Mouse (Mus musculus) MEL (cell line): ENCODE results near the gene Lbx2. TPM values are rescaled to one million over a fixed set of nuclear protein-coding genes. Genes with fewer than 3 reads are reported as not detected.
A peak's percentile ranks its signal among the peaks of the same experiment; 100 is the strongest.

ENCODE experiments used
- DNase-seq: peaks from one replicate; pipeline ENCODE4 v3.0.0; 2011; ENCODE audit warnings: low read depth, low spot score
- H3K27ac ChIP-seq: 2 replicates; pipeline ENCODE4 v1.5.1; 2012; ENCODE audit warnings: low read depth, mild to moderate bottlenecking, control low read depth, low read length, moderate library complexity; ENCODE audit not compliant: control insufficient read depth
- H3K27me3 ChIP-seq, 2 experiments: fragments of 150-350 bp in 1 of 2; sonication (generic) in 1 of 2; 2 replicates each; pipeline ENCODE4 v1.6.1; 2012; ENCODE audit warnings: low read length in 2 of 2, mild to moderate bottlenecking in 2 of 2, improper control_type of control experiment in 1 of 2, moderate library complexity in 1 of 2; ENCODE audit not compliant: insufficient read depth in 2 of 2, control insufficient read depth in 1 of 2
- H3K36me3 ChIP-seq, 2 experiments: 2 replicates each; pipeline ENCODE4 v1.6.1; 2012 to 2014; ENCODE audit warnings: low read length in 2 of 2, improper control_type of control experiment in 1 of 2, inconsistent platforms in 1 of 2, mild to moderate bottlenecking in 1 of 2; ENCODE audit not compliant: insufficient read depth in 2 of 2, control insufficient read depth in 1 of 2
- H3K4me1 ChIP-seq, 2 experiments: fragments of 150-350 bp in 1 of 2; sonication (generic) in 1 of 2; 2 replicates each; pipeline ENCODE4 v1.6.1; 2012; ENCODE audit warnings: low read length in 2 of 2, improper control_type of control experiment in 1 of 2, mild to moderate bottlenecking in 1 of 2; ENCODE audit not compliant: insufficient read depth in 2 of 2, control insufficient read depth in 1 of 2
- H3K4me3 ChIP-seq, 2 experiments: fragments of 150-350 bp in 1 of 2; sonication (generic) in 1 of 2; 2 replicates each; pipeline ENCODE4 v1.5.1; 2012; ENCODE audit warnings: low read depth in 2 of 2, low read length in 2 of 2, mild to moderate bottlenecking in 2 of 2, moderate library complexity in 2 of 2, control low read depth in 1 of 2, improper control_type of control experiment in 1 of 2; ENCODE audit not compliant: control insufficient read depth in 1 of 2, insufficient read depth in 1 of 2
- H3K79me2 ChIP-seq: 2 replicates; pipeline ENCODE4 v1.6.1; 2012; ENCODE audit warnings: mild to moderate bottlenecking, low read length, moderate library complexity; ENCODE audit not compliant: control insufficient read depth, poor library complexity, insufficient read depth
- H3K9ac ChIP-seq: 2 replicates; pipeline ENCODE4 v1.6.1; 2012; ENCODE audit warnings: low read depth, mild to moderate bottlenecking, control low read depth, low read length, moderate library complexity; ENCODE audit not compliant: control insufficient read depth, poor library complexity, severe bottlenecking
- H3K9me3 ChIP-seq: fragments of 150-350 bp; sonication (generic); replicated peaks from 2 replicates; pipeline ENCODE4 v1.6.1; 2012; ENCODE audit warnings: mild to moderate bottlenecking, low read length, improper control_type of control experiment, moderate library complexity; ENCODE audit not compliant: insufficient read depth
- BHLHE40 ChIP-seq: IDR thresholded peaks from 2 replicates; pipeline ENCODE4 v1.6.1; 2012; ENCODE audit warnings: low read depth, mild to moderate bottlenecking, inconsistent platforms, low read length, improper control_type of control experiment, borderline replicate concordance
- CHD1 ChIP-seq: IDR thresholded peaks from 2 replicates; pipeline ENCODE4 v1.6.1; 2012; ENCODE audit warnings: low read depth, mild to moderate bottlenecking, inconsistent platforms, low read length, improper control_type of control experiment
- CHD2 ChIP-seq: IDR thresholded peaks from 2 replicates; pipeline ENCODE4 v1.6.1; 2011; ENCODE audit warnings: low read length, improper control_type of control experiment
- CTCF ChIP-seq, 3 experiments: IDR thresholded peaks in 2 of 3; conservative IDR thresholded peaks in 1 of 3; 2 replicates each; pipeline ENCODE4 v1.5.1; 2011 to 2012; ENCODE audit warnings: low read length in 3 of 3, low read depth in 2 of 3, mild to moderate bottlenecking in 2 of 3, improper control_type of control experiment in 1 of 3, inconsistent platforms in 1 of 3, mixed read lengths in 1 of 3, moderate library complexity in 1 of 3; ENCODE audit not compliant: control insufficient read depth in 1 of 3, insufficient read depth in 1 of 3, poor library complexity in 1 of 3, severe bottlenecking in 1 of 3
- ELF1 ChIP-seq: IDR thresholded peaks from 2 replicates; pipeline ENCODE4 v1.6.1; 2014; ENCODE audit warnings: low read depth, mild to moderate bottlenecking, inconsistent platforms, low read length, improper control_type of control experiment, moderate library complexity
- GATA1 ChIP-seq: IDR thresholded peaks from 2 replicates; pipeline ENCODE4 v1.6.1; 2011; ENCODE audit warnings: low read depth, low read length, improper control_type of control experiment
- MAX ChIP-seq: IDR thresholded peaks from 2 replicates; pipeline ENCODE4 v1.6.1; 2011; ENCODE audit warnings: low read length, improper control_type of control experiment
- MYB ChIP-seq: IDR thresholded peaks from 2 replicates; pipeline ENCODE4 v1.6.1; 2011; ENCODE audit warnings: mild to moderate bottlenecking, low read depth, low read length, improper control_type of control experiment
- MYC ChIP-seq: IDR thresholded peaks from 2 replicates; pipeline ENCODE4 v1.6.1; 2011; ENCODE audit warnings: low read depth, mild to moderate bottlenecking, low read length, improper control_type of control experiment, moderate library complexity
- POLR2A ChIP-seq, 2 experiments: IDR thresholded peaks; 2 replicates each; pipeline ENCODE4 v1.6.1; 2011 to 2012; ENCODE audit warnings: low read length in 2 of 2, mild to moderate bottlenecking in 2 of 2, control low read depth in 1 of 2, improper control_type of control experiment in 1 of 2, low read depth in 1 of 2, moderate library complexity in 1 of 2; ENCODE audit not compliant: control insufficient read depth in 1 of 2, insufficient read depth in 1 of 2, poor library complexity in 1 of 2
- RAD21 ChIP-seq: IDR thresholded peaks from 2 replicates; pipeline ENCODE4 v1.6.1; 2011; ENCODE audit warnings: mild to moderate bottlenecking, low read depth, low read length, improper control_type of control experiment
- SMC3 ChIP-seq: IDR thresholded peaks from 2 replicates; pipeline ENCODE4 v1.6.1; 2011; ENCODE audit warnings: low read depth, low read length, improper control_type of control experiment
- TAL1 ChIP-seq: IDR thresholded peaks from 2 replicates; pipeline ENCODE4 v1.6.1; 2012; ENCODE audit warnings: mild to moderate bottlenecking, inconsistent platforms, low read length, moderate library complexity, mixed read lengths
- USF1 ChIP-seq: IDR thresholded peaks from 2 replicates; pipeline ENCODE4 v1.6.1; 2014; ENCODE audit warnings: low read depth, mild to moderate bottlenecking, inconsistent platforms, low read length, improper control_type of control experiment, moderate library complexity
- ZC3H11A ChIP-seq: IDR thresholded peaks from 2 replicates; pipeline ENCODE4 v1.6.1; 2012; ENCODE audit warnings: low read depth, mild to moderate bottlenecking, inconsistent platforms, low read length, improper control_type of control experiment
- ZKSCAN1 ChIP-seq: IDR thresholded peaks from 2 replicates; pipeline ENCODE4 v1.6.1; 2012; ENCODE audit warnings: low read depth, mild to moderate bottlenecking, inconsistent platforms, low read length, improper control_type of control experiment, moderate library complexity
- ZMIZ1 ChIP-seq: IDR thresholded peaks from 2 replicates; pipeline ENCODE4 v1.6.1; 2012; ENCODE audit warnings: low read depth, mild to moderate bottlenecking, inconsistent platforms, low read length, improper control_type of control experiment, moderate library complexity
- polyA plus RNA-seq, 2 experiments: library from polyadenylated mRNA; stranded (reverse) in 1 of 2; unstranded in 1 of 2; fragments of >175 nt in 1 of 2; fragments of >200 nt in 1 of 2; gene quantifications; 2 replicates each; pipeline versions ENCODE4 v1.2.1 to v1.2.4; 2012; ENCODE audit warnings: low replicate concordance in 2 of 2, low read depth in 1 of 2; ENCODE audit not compliant: insufficient read length in 2 of 2, insufficient read depth in 1 of 2, missing spikeins in 1 of 2
- total RNA-seq: library from RNA; depleted of rRNA; stranded (reverse); fragments of 300-350 nt; gene quantifications from 2 replicates; pipeline ENCODE4 v1.2.3, GENCODE M21; 2012

Lbx2 gene
- total and polyA plus RNA-seq, 3 experiments, result 0.58 to 0.85 TPM; not detected in 1

- no peaks in the 10 kb centered on the region for H3K27me3 ChIP-seq
- H3K4me1 ChIP-seq, result peaks cover 0 to 11% of the 10 kb centered on the region in 2 experiments; a peak in 2 of 4 replicates
- peak within 1 kb of the TSS; percentile 81 for H3K27ac ChIP-seq
- DNase-seq, result no peak
- H3K9me3 ChIP-seq, result no peaks in the 10 kb centered on the region
- peak within 1 kb of the TSS; percentile 92 for H3K9ac ChIP-seq
- H3K4me3 ChIP-seq, result peak within 1 kb of the TSS; percentile 76 to 96
- TF ChIP-seq CHD2, result no peak; the same call in 1 of the 2 replicates
- TF ChIP-seq CHD1, result peak; percentile 60; the same call in 1 of the 2 replicates
- peak; percentile 1; the same call in 1 of the 2 replicates for TF ChIP-seq ZC3H11A
- 0 out of 2 replicates have a peak, but pooled peaks have one; percentile 33 for TF ChIP-seq ZMIZ1
- no peak for TF ChIP-seq MYB
- H3K79me2 ChIP-seq, result peaks cover 20% of the 10 kb centered on the region
- H3K36me3 ChIP-seq, result peaks cover 0 to 18% of the 10 kb centered on the region in 2 experiments; a peak in 2 of 4 replicates
Measured at GRCm38 (mm10) chr6:83125331-83125730, 39.2 kb downstream of the Lbx2 start, which contains the start of gene Ino80b. TSS of gene Ino80b (minus strand) at chr6:83125431.

DNA sequence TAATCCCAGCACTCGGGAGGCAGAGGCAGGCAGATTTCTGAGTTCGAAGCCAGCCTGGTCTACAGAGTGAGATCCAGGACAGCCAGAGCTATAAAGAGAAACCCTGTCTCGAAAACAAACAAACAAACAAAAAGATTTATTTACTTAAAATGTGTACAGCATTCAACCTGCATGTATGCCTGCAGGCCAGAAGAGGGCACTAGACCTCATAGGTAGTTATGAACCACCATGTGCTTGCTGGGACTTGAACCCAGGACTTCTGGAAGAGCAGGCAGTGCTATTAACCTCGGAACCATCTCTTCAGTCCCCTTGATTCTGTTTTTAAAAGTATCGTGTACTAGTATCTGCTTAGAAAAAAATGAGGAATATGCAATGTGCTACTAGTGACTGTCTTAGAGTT, 41.3 kb downstream of the Lbx2 start:
- Histone ChIP-seq H3K4me1 (peaks cover 0 to 17% of the 10 kb centered on the region in 2 experiments; a peak in 3 of 4 replicates), H3K4me3 (no peak overlapping the region)
- peak; percentile 72; the same call in 1 of the 2 replicates for TF ChIP-seq MYC
- no peak for TF ChIP-seq GATA1
- TF ChIP-seq ZC3H11A, result 0 out of 2 replicates have a peak, but pooled peaks have one; percentile 8
- peak; percentile 32 for TF ChIP-seq SMC3
- TF ChIP-seq BHLHE40, result no peak
- TF ChIP-seq ZKSCAN1, result no peak
- peak; percentile 1; the same call in 1 of the 2 replicates for TF ChIP-seq RAD21
- TF ChIP-seq USF1, result no peak
- TF ChIP-seq ELF1, result no peak
- no peak for TF ChIP-seq TAL1
- TF ChIP-seq MAX, result no peak
- TF ChIP-seq CTCF (IDR thresholded peaks at IDR 0.05 in 2 of 3, conservative IDR thresholded peaks at IDR 0.05 in 1 of 3; ENCODE audit: control insufficient read depth in 1 of 3, insufficient read depth in 1 of 3, low read depth in 2 of 3, low read length in 3 of 3, poor library complexity in 1 of 3, severe bottlenecking in 1 of 3), result peak; percentile 30 to 56 (median 46)
- TF ChIP-seq POLR2A (IDR thresholded peaks at IDR 0.05; ENCODE audit: control insufficient read depth in 1 of 2, insufficient read depth in 1 of 2, low read depth in 1 of 2, low read length in 2 of 2, poor library complexity in 1 of 2), result no peak

More for the DNA sequence above, 41.3 kb downstream of the Lbx2 start:
- Histone ChIP-seq H3K9ac (no peak overlapping the region), H3K79me2 (peaks cover 11% of the 10 kb centered on the region), H3K36me3 (peaks cover 0 to 16% of the 10 kb centered on the region in 2 experiments; a peak in 2 of 4 replicates), H3K9me3 (no peaks in the 10 kb centered on the region), H3K27me3 (no peaks in the 10 kb centered on the region), H3K27ac (no peak overlapping the region)
- DNase-seq, result no peak
